In genomic region chrX:18254767-18255166, GRCm38 (mm10) we compare ENCODE assay signal across 9 mouse cellular contexts.
DNase-seq lines count a peak whose midpoint lies in the region; ATAC-seq and TF ChIP-seq lines count a peak whose summit lies in the region.
"Had no signal": no experiment of that assay in that cellular context is flagged by ENCODE, and none has a peak within 500 bp of the region (broad histone marks: within the 10 kb centered on the region; RNA-seq: fewer than 3 reads in every experiment).

No protein-coding gene starts in this region.

- WGBS in midbrain, embryonic 16.5 days, result 42% methylated on average over 4 of the region's 4 CpGs

- TF ChIP-seq CTCF in cortical plate, adult 2 months (IDR thresholded peaks at IDR 0.05; ENCODE audit: extremely low read depth, insufficient read depth, low read length), result peak; percentile 54; the same call in 1 of the 2 replicates

- H3K9ac ChIP-seq in midbrain, embryonic 16.5 days (ENCODE audit: low read depth, low read length), result no peak overlapping the region

- peaks cover 12% of the 10 kb centered on the region; the same call in 1 of the 2 replicates for H3K36me3 ChIP-seq in midbrain, embryonic 16.5 days (ENCODE audit: control insufficient read depth, insufficient read depth, low read length)

- H3K4me3 ChIP-seq in cortical plate, adult 2 months (ENCODE audit: insufficient read depth, low read length), result no peak overlapping the region
- H3K4me3 ChIP-seq in midbrain, embryonic 16.5 days (ENCODE audit: low read depth, low read length), result no peak overlapping the region
- H3K4me3 ChIP-seq: erythroblast, embryonic 14.5 days had no signal

- no peak overlapping the region for H3K4me2 ChIP-seq in midbrain, embryonic 16.5 days (ENCODE audit: low read length)

- no peaks in the 10 kb centered on the region for H3K4me1 ChIP-seq in cortical plate, adult 2 months (ENCODE audit: control insufficient read depth, insufficient read depth, low read length)
- H3K4me1 ChIP-seq in midbrain, embryonic 16.5 days (ENCODE audit: control insufficient read depth, insufficient read depth, low read length), result no peaks in the 10 kb centered on the region

- peak; percentile 25 for DNase-seq in ovary, postnatal 14 days (ENCODE audit: low spot score)
- no peak for DNase-seq in ovary, postnatal 36 days (ENCODE audit: low spot score)
- peak; percentile 23 for DNase-seq in T-cell, adult 2 months (ENCODE audit: low spot score)
- peak; percentile 58 for DNase-seq in heart, postnatal 4 days
- DNase-seq in left cerebral cortex, adult 11 months (ENCODE audit: low spot score), result peak; percentile 46
- no peak for DNase-seq in ovary, adult 18-20 months (ENCODE audit: low spot score)

- H3K9me3 ChIP-seq in midbrain, embryonic 16.5 days (replicated peaks; ENCODE audit: control insufficient read depth, low read length, poor library complexity, severe bottlenecking), result no peaks in the 10 kb centered on the region

- 0 out of 2 replicates have a peak, but pooled peaks have one; percentile 75 for ATAC-seq in midbrain, embryonic 16.5 days

- TF ChIP-seq POLR2A in cortical plate, adult 2 months (IDR thresholded peaks at IDR 0.05; ENCODE audit: extremely low read depth, insufficient read depth, low read length), result no peak

- no peaks in the 10 kb centered on the region for H3K27me3 ChIP-seq in midbrain, embryonic 16.5 days (ENCODE audit: control insufficient read depth, insufficient read depth, low read depth, low read length)

- H3K27ac ChIP-seq in cortical plate, adult 2 months (ENCODE audit: insufficient read depth, low read length), result no peak overlapping the region
- H3K27ac ChIP-seq in midbrain, embryonic 16.5 days (ENCODE audit: low read length), result no peak overlapping the region

Comparison
In these comparisons a context has a peak if more than half of its experiments do, and no peak if none do; other contexts are left out.
1. DNase-seq: peak in ovary, postnatal 14 days (single experiment), T-cell, adult 2 months (single experiment), heart, postnatal 4 days (single experiment) and left cerebral cortex, adult 11 months (single experiment); none in ovary, postnatal 36 days (single experiment) and ovary, adult 18-20 months (single experiment).